Mouse (Mus musculus) lung, postnatal 0 days (tissue): ENCODE measurements around the gene Camta2. TPM values are rescaled to one million over a fixed set of nuclear protein-coding genes. Genes with fewer than 3 reads are reported as not detected.

Experiments used
- ATAC-seq: fragments of 200-750 bp; cut with Nextera tagmentation; 2 replicates; pipeline ENCODE4 v1.8.0; 2017; ENCODE audit warnings: moderate library complexity
- DNase-seq: peaks from one replicate; pipeline ENCODE4 v3.0.0-alpha.2; 2016; ENCODE audit warnings: low spot score
- H3K27ac ChIP-seq: fragments of 300-500 bp; sonication (generic); 2 replicates; pipeline ENCODE4 v1.5.1; 2014; ENCODE audit warnings: antibody characterized with exemption, mild to moderate bottlenecking, low read length, mixed read lengths
- H3K27me3 ChIP-seq: fragments of 300-500 bp; sonication (generic); replicated peaks from 2 replicates; pipeline ENCODE4 v1.6.1; 2014; ENCODE audit warnings: low read length, mixed read lengths; ENCODE audit not compliant: insufficient read depth
- H3K36me3 ChIP-seq: fragments of 300-500 bp; sonication (generic); 2 replicates; pipeline ENCODE4 v1.6.1; 2014; ENCODE audit warnings: low read length, mixed read lengths; ENCODE audit not compliant: insufficient read depth
- H3K4me1 ChIP-seq: fragments of 300-500 bp; sonication (generic); 2 replicates; pipeline ENCODE4 v1.6.1; 2014; ENCODE audit warnings: antibody characterized with exemption, low read depth, low read length, mixed read lengths; ENCODE audit not compliant: insufficient read depth
- H3K4me2 ChIP-seq: fragments of 300-500 bp; sonication (generic); replicated peaks from 2 replicates; pipeline ENCODE4 v1.6.1; 2014; ENCODE audit warnings: low read depth, mild to moderate bottlenecking, low read length, moderate library complexity, mixed read lengths
- H3K4me3 ChIP-seq: fragments of 300-500 bp; sonication (generic); 2 replicates; pipeline ENCODE4 v1.5.1; 2014; ENCODE audit warnings: low read depth, low read length
- H3K9ac ChIP-seq: fragments of 300-500 bp; sonication (generic); replicated peaks from 2 replicates; pipeline ENCODE4 v1.6.1; 2014; ENCODE audit warnings: low read depth, mild to moderate bottlenecking
- H3K9me3 ChIP-seq: fragments of 300-500 bp; sonication (generic); 2 replicates; pipeline ENCODE4 v1.6.1; 2016; ENCODE audit warnings: low read length, mixed read lengths
- CTCF ChIP-seq: IDR thresholded peaks from 2 replicates; pipeline ENCODE4 v1.5.1; 2016; ENCODE audit warnings: antibody characterized with exemption, mild to moderate bottlenecking
- EP300 ChIP-seq: IDR thresholded peaks from 2 replicates; pipeline ENCODE4 v1.6.1; 2016; ENCODE audit warnings: antibody characterized with exemption, mild to moderate bottlenecking, control low read depth
- WGBS: fragments of 180-500 bp; shearing (Covaris S2); extraction: QIAGEN DNeasy Blood & Tissue Kit; methylation state at CpG from one replicate; pipeline ENCODE4 v1.1.7; 2014; 5-methylcytosine and 5-hydroxymethylcytosine counted together
- polyA plus RNA-seq: library from polyadenylated mRNA; unstranded; fragments of >200 nt; fragmentation: Nextera tagmentation; extraction: Ambion mirVana; gene quantifications from 2 replicates; pipeline ENCODE4 v1.2.1, GENCODE M21; 2015

Gene Camta2
- polyA plus RNA-seq, 1 experiment from 2014 or later = 9.9 TPM

GRCm38 (mm10) chr11:70646259-70646555, 41.7 kb downstream of the Camta2 start:
- Histone ChIP-seq H3K4me2 (peak overlapping the region; percentile 81), H3K27me3 (no peaks in the 10 kb centered on the region), H3K4me1 (peaks cover 14% of the 10 kb centered on the region; the same call in 1 of the 2 replicates), H3K36me3 (peaks cover 38% of the 10 kb centered on the region), H3K9me3 (no peaks in the 10 kb centered on the region), H3K27ac (peak overlapping the region; percentile 91), H3K9ac (peak overlapping the region; percentile 76), H3K4me3 (peak overlapping the region; percentile 68)
- TF ChIP-seq EP300 = no peak
- no peak for TF ChIP-seq CTCF
- ATAC-seq (no peak), DNase-seq (peak; percentile 31)
- WGBS = 33% methylated on average over 3 of the region's 3 CpGs

DNA sequence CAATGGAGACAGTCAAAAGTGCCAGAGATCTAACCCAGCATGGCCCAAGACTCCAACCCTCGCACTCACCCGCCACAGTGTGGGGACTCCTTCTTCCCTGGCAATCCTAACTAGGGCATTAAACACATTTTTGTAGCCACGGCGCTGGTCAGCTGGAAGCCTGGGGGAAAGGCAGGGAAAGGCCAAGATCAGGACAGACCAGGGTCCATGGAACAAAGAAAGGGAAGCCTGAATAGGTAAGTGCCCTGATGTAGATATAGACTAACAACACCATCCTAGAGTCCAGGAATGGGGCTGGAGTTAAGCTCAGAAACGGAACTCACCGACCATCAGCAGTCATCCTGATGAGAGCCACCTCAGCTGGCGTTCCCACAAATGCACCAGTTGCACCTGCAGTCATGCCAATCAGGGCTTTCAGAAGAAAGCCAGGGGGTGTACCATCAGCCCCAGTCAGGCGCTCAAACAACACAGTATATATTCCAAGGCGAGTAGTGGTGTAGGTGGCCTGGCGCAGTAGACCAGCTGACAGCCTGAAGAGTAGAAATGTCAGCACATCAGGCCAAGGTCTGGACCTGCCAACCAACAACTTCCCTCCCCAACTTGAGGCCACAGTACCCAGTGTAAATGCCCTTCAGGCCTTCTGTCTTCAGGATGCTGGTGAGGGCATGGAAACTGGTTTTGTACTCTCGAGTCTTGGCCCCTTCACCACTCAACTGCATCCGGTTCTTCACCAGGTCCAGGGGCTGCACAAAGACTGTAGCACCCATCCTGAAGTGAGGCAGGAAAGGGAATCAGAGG, 42.2 kb downstream of the Camta2 start:
- Histone ChIP-seq H3K4me2 (peak overlapping the region; percentile 81), H3K9ac (peak overlapping the region; percentile 76; the same call in 1 of the 2 replicates), H3K27me3 (no peaks in the 10 kb centered on the region), H3K4me1 (peaks cover 14% of the 10 kb centered on the region; the same call in 1 of the 2 replicates), H3K4me3 (peak overlapping the region; percentile 68; the same call in 1 of the 2 replicates), H3K9me3 (no peaks in the 10 kb centered on the region), H3K36me3 (peaks cover 32% of the 10 kb centered on the region), H3K27ac (peak overlapping the region; percentile 91; the same call in 1 of the 2 replicates)
- ATAC-seq (no peak), DNase-seq (no peak)
- no peak for TF ChIP-seq EP300
- no peak for TF ChIP-seq CTCF
- WGBS = 87% methylated on average over 12 of the region's 12 CpGs

DNA sequence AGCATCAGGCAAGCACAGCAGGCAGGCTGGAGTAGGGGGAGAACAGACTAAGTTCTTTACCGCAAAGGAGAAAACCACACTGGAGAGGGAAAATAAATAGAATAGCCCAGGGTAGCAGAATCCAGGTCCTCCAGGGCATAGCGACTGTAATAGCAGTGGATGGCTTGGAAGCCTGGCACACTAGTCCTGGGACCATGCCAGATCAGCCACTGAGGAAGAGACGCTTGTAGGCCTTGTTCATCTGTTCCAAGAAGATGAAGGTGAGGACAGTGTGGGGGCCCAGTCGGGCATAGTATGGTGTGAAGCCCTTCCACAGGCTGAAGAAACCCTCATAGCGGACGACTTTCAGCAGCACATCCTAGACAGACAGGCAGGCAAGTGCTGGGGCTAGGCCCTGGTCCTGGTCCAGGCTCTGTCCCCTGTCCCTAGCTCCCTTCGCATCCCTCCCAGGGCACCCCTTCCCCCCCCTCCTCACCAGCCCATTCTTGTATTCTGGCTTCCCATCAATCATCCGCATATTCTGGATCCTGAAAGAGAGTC, 43.3 kb downstream of the Camta2 start:
- Histone ChIP-seq H3K4me1 (peaks cover 20% of the 10 kb centered on the region; the same call in 1 of the 2 replicates), H3K27ac (no peak overlapping the region), H3K4me2 (no peak overlapping the region), H3K9ac (no peak overlapping the region), H3K27me3 (no peaks in the 10 kb centered on the region), H3K9me3 (no peaks in the 10 kb centered on the region), H3K4me3 (no peak overlapping the region), H3K36me3 (peaks cover 24% of the 10 kb centered on the region)
- ATAC-seq = no peak
- no peak for DNase-seq
- WGBS = 92% methylated on average over 8 of the region's 8 CpGs
- no peak for TF ChIP-seq CTCF
- TF ChIP-seq EP300 = no peak

DNA sequence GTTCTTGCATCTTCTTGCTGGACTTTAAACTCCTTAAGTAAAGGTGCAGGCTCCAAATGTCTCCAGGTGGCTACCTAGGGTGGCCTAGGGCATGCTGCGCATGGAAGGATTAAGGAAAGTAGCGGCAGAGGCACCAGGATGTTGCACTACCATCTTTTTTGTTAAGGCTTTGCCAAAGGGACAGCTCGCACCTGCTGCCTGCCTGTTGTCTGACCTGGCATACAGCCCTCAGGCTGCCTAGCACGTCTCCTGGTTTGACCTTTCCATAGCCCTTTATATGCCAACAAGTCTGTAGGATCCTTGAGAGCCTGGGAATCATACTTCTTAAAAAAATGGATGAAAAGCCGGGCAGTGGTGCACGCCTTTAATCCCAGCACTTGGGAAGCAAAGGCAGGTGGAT, 44.9 kb downstream of the Camta2 start:
- TF ChIP-seq EP300 (no peak), CTCF (no peak)
- Histone ChIP-seq H3K4me3 (no peak overlapping the region), H3K4me1 (peaks cover 16% of the 10 kb centered on the region; the same call in 1 of the 2 replicates), H3K27ac (no peak overlapping the region), H3K36me3 (peaks cover 16% of the 10 kb centered on the region; the same call in 1 of the 2 replicates), H3K27me3 (no peaks in the 10 kb centered on the region), H3K9ac (no peak overlapping the region), H3K4me2 (no peak overlapping the region), H3K9me3 (no peaks in the 10 kb centered on the region)
- WGBS = 90% methylated on average over 6 of the region's 6 CpGs
- ATAC-seq (no peak), DNase-seq (no peak)

- H3K9me3 ChIP-seq = no peaks in the 10 kb centered on the region
- peaks cover 13% of the 10 kb centered on the region; the same call in 1 of the 2 replicates for H3K4me1 ChIP-seq
- no peak for ATAC-seq
- H3K4me2 ChIP-seq = no peak overlapping the region
- TF ChIP-seq CTCF (no peak), EP300 (no peak)
- WGBS = 74% methylated on average over 7 of the region's 7 CpGs
- H3K27me3 ChIP-seq = no peaks in the 10 kb centered on the region
- H3K9ac ChIP-seq = no peak overlapping the region
- H3K36me3 ChIP-seq = peaks cover 16% of the 10 kb centered on the region; the same call in 1 of the 2 replicates
- no peak overlapping the region for H3K27ac ChIP-seq
- DNase-seq = no peak
- H3K4me3 ChIP-seq = no peak overlapping the region
Measured at GRCm38 (mm10) chr11:70641241-70641640, 46.7 kb downstream of the Camta2 start.

- Histone ChIP-seq H3K9me3 (no peaks in the 10 kb centered on the region), H3K27ac (no peak overlapping the region; the same call in 1 of the 2 replicates), H3K27me3 (no peaks in the 10 kb centered on the region), H3K4me2 (no peak overlapping the region), H3K4me3 (no peak overlapping the region), H3K4me1 (peaks cover 7% of the 10 kb centered on the region; the same call in 1 of the 2 replicates), H3K36me3 (peaks cover 11% of the 10 kb centered on the region; the same call in 1 of the 2 replicates), H3K9ac (no peak overlapping the region)
- TF ChIP-seq EP300 = peak; percentile 33; the same call in 1 of the 2 replicates
- TF ChIP-seq CTCF = no peak
- DNase-seq (peak; percentile 65), ATAC-seq (peak; percentile 74)
- 50% methylated on average over 8 of the region's 8 CpGs for WGBS
Measured at GRCm38 (mm10) chr11:70639976-70640375, 47.9 kb downstream of the Camta2 start.
